Mouse (Mus musculus): Measurements from ENCODE around the gene Gm42372. TPM values are rescaled to one million over a fixed set of nuclear protein-coding genes. Genes with fewer than 3 reads are reported as not detected.
A peak's percentile ranks its signal among the peaks of the same experiment; 100 is the strongest.
"Not testable (repeated sequence)": the region's sequence is repeated elsewhere in the genome, so short reads cannot be mapped to it uniquely, and the experiment has no call there.

The Gm42372 gene
- polyA plus RNA-seq, 1 experiment, result 0.06 TPM

- Histone ChIP-seq H3K27me3 (replicated peaks) (peaks cover 84% of the 10 kb centered on the region), H3K4me1 (peaks cover 61% of the 10 kb centered on the region), H3K4me3 (replicated peaks) (peak overlapping the region; percentile 62), H3K36me3 (replicated peaks; ENCODE audit: low read length) (no peaks in the 10 kb centered on the region), H3K9me3 (0 out of 2 replicates have a peak, but pooled peaks cover 4% of the 10 kb centered on the region)
- no peak for TF ChIP-seq FLI1 (IDR thresholded peaks at IDR 0.05; ENCODE audit: low read length)
- no peak for TF ChIP-seq GATA1 (IDR thresholded peaks at IDR 0.05; ENCODE audit: borderline replicate concordance, low read length)
Measured at GRCm38 (mm10) chr7:16946441-16947348, 36.2 kb upstream of the Gm42372 start.

DNA sequence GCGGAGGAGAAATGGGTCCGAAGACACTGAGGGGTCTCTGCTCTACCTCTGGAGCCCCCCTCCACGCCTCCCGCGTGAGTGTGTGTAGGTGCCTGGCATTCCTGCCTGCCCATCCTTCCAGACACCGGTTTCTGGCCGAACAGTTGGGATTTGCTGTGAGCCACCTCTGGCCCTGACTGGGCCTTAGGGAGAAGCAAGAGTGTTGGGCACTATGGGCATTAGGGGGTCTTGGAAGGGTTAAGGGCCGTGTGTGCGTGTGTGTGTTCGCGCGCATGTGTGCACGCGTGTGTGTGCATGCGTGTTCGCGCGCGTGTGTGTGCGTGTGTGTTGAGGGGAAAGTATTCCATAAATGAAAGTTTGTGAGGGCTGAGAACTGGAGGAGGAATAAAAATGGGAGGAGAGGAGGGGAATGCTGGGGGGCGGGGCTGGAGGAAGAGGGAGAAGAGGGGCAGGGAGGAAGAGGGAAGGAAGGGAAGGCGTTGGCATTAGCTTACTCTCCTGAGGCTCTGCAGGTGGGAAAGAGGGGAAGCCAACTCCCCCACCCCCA lies 35.5 kb upstream of the Gm42372 start:
- no peak for TF ChIP-seq FLI1 (IDR thresholded peaks at IDR 0.05; ENCODE audit: low read length)
- TF ChIP-seq GATA1 (IDR thresholded peaks at IDR 0.05; ENCODE audit: borderline replicate concordance, low read length), result no peak
- peak overlapping the region; percentile 62 for H3K4me3 ChIP-seq (replicated peaks)
- peaks cover 68% of the 10 kb centered on the region for H3K4me1 ChIP-seq
- H3K9me3 ChIP-seq, result 0 out of 2 replicates have a peak, but pooled peaks cover 4% of the 10 kb centered on the region
- no peaks in the 10 kb centered on the region for H3K36me3 ChIP-seq (replicated peaks; ENCODE audit: low read length)
- H3K27me3 ChIP-seq (replicated peaks), result peaks cover 80% of the 10 kb centered on the region

DNA sequence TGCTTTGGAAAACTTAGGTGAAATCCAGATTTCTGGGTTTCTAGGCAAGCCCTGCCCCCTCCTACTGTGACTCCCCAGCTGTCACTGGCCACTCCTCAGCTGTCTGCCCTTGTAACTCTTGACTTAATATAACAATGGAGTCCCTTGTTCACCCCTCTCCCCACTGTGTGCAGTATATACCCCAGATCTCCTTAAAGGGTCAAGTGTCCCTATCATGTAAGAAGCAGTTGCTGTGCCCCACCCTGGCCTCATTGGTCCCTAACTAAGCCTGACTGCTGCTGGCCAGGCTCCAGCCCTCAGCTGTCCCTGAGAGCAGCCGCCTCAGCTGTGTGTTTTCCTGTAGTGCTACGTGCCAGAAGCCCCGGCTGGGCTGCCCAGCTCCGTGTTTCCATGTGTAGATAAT lies 34.9 kb upstream of the Gm42372 start:
- H3K4me3 ChIP-seq (replicated peaks), result no peak overlapping the region
- peaks cover 77% of the 10 kb centered on the region for H3K27me3 ChIP-seq (replicated peaks)
- H3K9me3 ChIP-seq, result 0 out of 2 replicates have a peak, but pooled peaks cover 4% of the 10 kb centered on the region
- TF ChIP-seq FLI1 (IDR thresholded peaks at IDR 0.05; ENCODE audit: low read length) (no peak), GATA1 (IDR thresholded peaks at IDR 0.05; ENCODE audit: borderline replicate concordance, low read length) (no peak)
- H3K4me1 ChIP-seq, result peaks cover 71% of the 10 kb centered on the region
- no peaks in the 10 kb centered on the region for H3K36me3 ChIP-seq (replicated peaks; ENCODE audit: low read length)

- peaks cover 66% of the 10 kb centered on the region for H3K27me3 ChIP-seq (replicated peaks)
- H3K36me3 ChIP-seq (replicated peaks; ENCODE audit: low read length), result no peaks in the 10 kb centered on the region
- no peak for TF ChIP-seq FLI1 (IDR thresholded peaks at IDR 0.05; ENCODE audit: low read length)
- TF ChIP-seq GATA1 (IDR thresholded peaks at IDR 0.05; ENCODE audit: borderline replicate concordance, low read length), result no peak
- 0 out of 2 replicates have a peak, but pooled peaks cover 4% of the 10 kb centered on the region for H3K9me3 ChIP-seq
- H3K4me3 ChIP-seq (replicated peaks), result no peak overlapping the region
- peaks cover 71% of the 10 kb centered on the region for H3K4me1 ChIP-seq
Measured at GRCm38 (mm10) chr7:16948923-16949458, 33.9 kb upstream of the Gm42372 start.

DNA sequence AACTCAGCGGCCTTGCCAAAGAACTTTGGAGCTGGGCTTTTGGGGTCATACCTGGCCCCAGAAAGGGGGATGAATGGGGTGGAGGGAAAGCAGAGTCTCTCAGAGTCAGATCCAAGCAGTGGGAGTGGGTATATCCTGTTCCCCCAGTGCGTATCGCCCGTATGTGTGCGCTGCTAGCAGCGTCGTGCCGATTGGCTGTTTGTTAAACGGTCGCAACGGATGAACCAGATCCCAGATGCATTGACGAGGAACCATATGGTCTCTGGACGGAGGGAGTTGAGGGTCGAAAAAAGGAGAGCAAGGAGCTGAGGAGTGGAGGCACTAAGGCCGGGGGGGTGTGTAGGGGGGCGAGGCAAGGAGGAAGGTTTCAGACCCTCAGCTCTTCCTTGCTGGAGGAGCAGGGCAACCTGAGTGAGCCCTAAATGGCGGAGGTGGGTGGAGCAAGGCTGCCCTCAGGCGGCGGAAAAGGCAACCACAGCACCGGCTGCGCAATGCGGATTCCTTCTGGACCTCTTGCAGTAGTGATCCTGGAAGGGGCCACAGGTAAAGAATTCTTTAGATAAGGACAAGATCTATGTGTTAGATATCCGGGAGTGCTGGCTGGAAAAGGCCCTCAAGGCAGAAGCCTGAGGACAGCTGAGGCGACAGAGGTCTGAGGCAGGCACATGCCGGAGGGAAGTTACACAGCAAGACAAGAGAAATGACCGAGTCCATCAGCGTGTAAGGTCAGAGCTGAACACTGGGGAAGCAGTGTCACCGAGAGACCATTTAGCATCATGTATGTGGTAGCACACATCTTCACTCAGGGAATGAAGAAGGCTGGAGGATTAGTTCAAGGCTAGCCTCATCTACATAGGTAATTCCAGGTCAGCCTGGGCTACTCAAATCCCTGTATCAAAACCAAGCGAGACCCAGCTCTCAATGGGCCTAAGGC lies 32.7 kb upstream of the Gm42372 start:
- no peak for TF ChIP-seq FLI1 (IDR thresholded peaks at IDR 0.05; ENCODE audit: low read length)
- no peak for TF ChIP-seq GATA1 (IDR thresholded peaks at IDR 0.05; ENCODE audit: borderline replicate concordance, low read length)
- 0 out of 2 replicates have a peak, but pooled peaks cover 2% of the 10 kb centered on the region for H3K9me3 ChIP-seq
- H3K36me3 ChIP-seq (replicated peaks; ENCODE audit: low read length), result no peaks in the 10 kb centered on the region
- H3K4me1 ChIP-seq, result peaks cover 70% of the 10 kb centered on the region
- peaks cover 58% of the 10 kb centered on the region for H3K27me3 ChIP-seq (replicated peaks)
- H3K4me3 ChIP-seq (replicated peaks), result peak overlapping the region; percentile 88

GRCm38 (mm10) chr7:16950861-16951635 lies 31.8 kb upstream of the Gm42372 start:
- Histone ChIP-seq H3K27me3 (replicated peaks) (peaks cover 50% of the 10 kb centered on the region), H3K4me3 (replicated peaks) (no peak overlapping the region), H3K36me3 (replicated peaks; ENCODE audit: low read length) (no peaks in the 10 kb centered on the region), H3K9me3 (no peaks in the 10 kb centered on the region), H3K4me1 (peaks cover 69% of the 10 kb centered on the region)
- no peak for TF ChIP-seq FLI1 (IDR thresholded peaks at IDR 0.05; ENCODE audit: low read length)
- TF ChIP-seq GATA1 (IDR thresholded peaks at IDR 0.05; ENCODE audit: borderline replicate concordance, low read length), result no peak

GRCm38 (mm10) chr7:16953776-16954175 lies 29.1 kb upstream of the Gm42372 start:
- H3K9me3 ChIP-seq; H3K36me3 ChIP-seq (replicated peaks; ENCODE audit: low read length); H3K4me3 ChIP-seq (replicated peaks): not testable (repeated sequence)
- Histone ChIP-seq H3K4me1 (peaks cover 53% of the 10 kb centered on the region), H3K27me3 (replicated peaks) (peaks cover 22% of the 10 kb centered on the region)

DNA sequence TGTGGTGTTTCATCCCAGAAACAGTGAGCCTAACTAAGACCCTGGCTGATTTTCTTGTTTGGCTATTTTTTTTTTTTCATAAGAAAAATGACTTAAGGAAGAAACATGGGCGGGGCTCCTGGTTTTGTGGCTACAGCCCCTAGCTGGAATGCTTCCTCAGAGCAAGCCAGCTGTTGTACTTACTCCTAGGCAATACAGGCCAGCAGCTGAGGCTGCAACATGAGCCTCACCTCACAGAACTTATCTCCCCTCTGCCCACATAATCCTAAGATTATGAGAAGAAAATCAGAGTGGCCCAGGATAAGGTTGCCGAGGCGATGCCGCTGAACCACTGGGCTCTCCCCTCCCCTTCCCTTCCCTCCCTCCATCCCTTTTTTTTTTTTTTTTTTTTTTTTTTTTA lies 27.2 kb upstream of the Gm42372 start:
- Histone ChIP-seq H3K27me3 (replicated peaks) (peaks cover 17% of the 10 kb centered on the region), H3K4me1 (peaks cover 48% of the 10 kb centered on the region), H3K4me3 (replicated peaks) (no peak overlapping the region), H3K36me3 (replicated peaks; ENCODE audit: low read length) (no peaks in the 10 kb centered on the region), H3K9me3 (no peaks in the 10 kb centered on the region)
- no peak for TF ChIP-seq FLI1 (IDR thresholded peaks at IDR 0.05; ENCODE audit: low read length)

All from megakaryocyte, embryonic 14.5 days (primary cell).